Mouse (Mus musculus): ENCODE data around the gene Dido1. TPM values are rescaled to one million over a fixed set of nuclear protein-coding genes. Genes with fewer than 3 reads are reported as not detected.

Gene Dido1
- polyA plus RNA-seq, 1 experiment from 2014 or later, result 36.0 TPM

DNA sequence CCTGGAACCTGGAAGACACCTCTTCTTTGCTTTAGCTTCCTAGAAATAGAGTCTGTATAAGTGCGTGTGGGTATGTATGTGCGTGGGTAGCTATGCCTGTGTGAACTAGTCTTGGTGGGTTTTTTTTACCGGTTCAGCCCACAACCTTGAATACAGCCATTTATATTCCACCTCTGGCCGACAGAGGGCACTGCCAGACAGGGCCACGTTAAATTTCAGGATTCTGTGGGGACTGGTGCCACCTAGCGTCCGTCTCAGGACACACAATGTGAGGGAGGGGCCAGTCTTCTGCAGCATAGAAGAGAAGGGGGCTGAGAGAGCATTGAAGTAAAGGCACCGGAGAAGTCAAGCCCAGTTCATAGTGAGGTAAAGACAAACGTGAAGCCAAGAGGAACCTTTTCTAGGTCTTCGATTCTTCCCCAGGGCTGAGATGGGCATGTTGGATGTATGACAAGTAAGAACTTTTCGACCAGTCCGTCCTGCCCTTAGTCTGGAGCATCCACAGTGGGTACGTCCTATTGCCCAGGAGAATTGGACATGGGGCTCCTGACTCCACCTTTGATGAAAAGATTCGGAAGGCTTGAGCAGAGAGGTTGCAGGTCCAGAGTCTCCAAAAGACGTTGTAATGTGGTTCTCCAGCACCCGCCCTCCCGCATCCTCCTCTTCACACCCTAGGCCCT lies 35.6 kb upstream of the Dido1 start:
- DNase-seq, result peak; percentile 94
- H3K4me1 ChIP-seq (ENCODE audit: insufficient read depth), result no peaks in the 10 kb centered on the region
- H3K27me3 ChIP-seq (ENCODE audit: insufficient read depth, low read length), result no peaks in the 10 kb centered on the region
- no peak overlapping the region for H3K27ac ChIP-seq (ENCODE audit: low read depth)
- H3K9me3 ChIP-seq (ENCODE audit: low read depth, low read length), result no peaks in the 10 kb centered on the region
- no peak overlapping the region for H3K4me3 ChIP-seq (ENCODE audit: low read depth, low read length)
- peak; percentile 73 for ATAC-seq (ENCODE audit: insufficient read depth)
- H3K4me2 ChIP-seq, result no peak overlapping the region
- no peaks in the 10 kb centered on the region for H3K36me3 ChIP-seq (ENCODE audit: insufficient read depth)
- 30% methylated on average over 17 of the region's 17 CpGs for WGBS
- H3K9ac ChIP-seq, result no peak overlapping the region
- peak; percentile 100 for TF ChIP-seq CTCF (IDR thresholded peaks at IDR 0.05; ENCODE audit: low read depth)

DNA sequence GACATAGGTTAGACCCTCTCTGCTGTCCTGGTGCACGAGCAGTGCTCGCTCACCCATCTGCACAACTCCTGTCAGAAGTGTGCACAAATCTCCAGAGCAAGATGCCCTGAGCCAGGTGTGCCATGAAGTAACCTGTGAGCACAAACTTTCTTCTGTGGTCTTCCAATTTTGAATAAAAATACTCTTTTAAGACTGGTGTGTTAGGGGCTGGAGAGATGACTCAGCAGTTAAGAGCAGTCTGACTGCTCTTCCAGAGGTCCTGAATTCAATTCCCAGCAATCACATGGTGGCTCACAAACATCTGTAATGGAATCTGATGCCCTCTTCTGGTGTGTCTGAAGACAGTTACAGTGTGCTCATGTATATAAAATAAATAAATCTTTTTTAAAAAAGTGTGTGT lies 33.5 kb upstream of the Dido1 start:
- ATAC-seq (ENCODE audit: insufficient read depth) (no peak), DNase-seq (no peak)
- Histone ChIP-seq H3K9me3 (ENCODE audit: low read depth, low read length) (no peaks in the 10 kb centered on the region), H3K27ac (ENCODE audit: low read depth) (no peak overlapping the region), H3K36me3 (ENCODE audit: insufficient read depth) (no peaks in the 10 kb centered on the region), H3K4me2 (no peak overlapping the region), H3K4me3 (ENCODE audit: low read depth, low read length) (no peak overlapping the region), H3K4me1 (ENCODE audit: insufficient read depth) (no peaks in the 10 kb centered on the region), H3K27me3 (ENCODE audit: insufficient read depth, low read length) (no peaks in the 10 kb centered on the region), H3K9ac (no peak overlapping the region)
- no peak for TF ChIP-seq CTCF (IDR thresholded peaks at IDR 0.05; ENCODE audit: low read depth)
- WGBS, result 75% methylated on average over 2 of the region's 2 CpGs

DNA sequence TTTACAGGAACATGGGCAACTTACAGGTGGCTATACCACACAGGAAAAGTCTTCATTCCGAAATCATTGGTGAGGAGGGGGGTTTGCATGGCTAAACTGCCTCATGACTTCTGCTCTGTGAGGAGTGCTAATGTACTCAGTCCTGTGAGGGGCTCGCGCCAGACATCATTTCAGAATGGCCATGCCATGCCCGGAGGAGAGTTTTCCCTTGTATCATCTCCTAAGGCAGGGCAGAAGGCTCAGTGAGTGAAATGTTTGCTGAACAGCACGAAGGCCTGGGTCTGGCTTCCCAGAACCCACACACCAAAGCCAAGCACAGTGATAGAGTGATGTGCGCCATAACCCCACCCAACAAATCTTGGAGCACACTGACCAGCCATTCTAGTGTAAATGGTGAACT lies 33.0 kb upstream of the Dido1 start:
- Histone ChIP-seq H3K27me3 (ENCODE audit: insufficient read depth, low read length) (no peaks in the 10 kb centered on the region), H3K36me3 (ENCODE audit: insufficient read depth) (no peaks in the 10 kb centered on the region), H3K9ac (no peak overlapping the region), H3K4me1 (ENCODE audit: insufficient read depth) (no peaks in the 10 kb centered on the region), H3K4me2 (no peak overlapping the region), H3K4me3 (ENCODE audit: low read depth, low read length) (no peak overlapping the region), H3K9me3 (ENCODE audit: low read depth, low read length) (no peaks in the 10 kb centered on the region), H3K27ac (ENCODE audit: low read depth) (no peak overlapping the region)
- no peak for TF ChIP-seq CTCF (IDR thresholded peaks at IDR 0.05; ENCODE audit: low read depth)
- ATAC-seq (ENCODE audit: insufficient read depth), result no peak
- DNase-seq, result no peak
- 86% methylated on average over 6 of the region's 6 CpGs for WGBS

DNA sequence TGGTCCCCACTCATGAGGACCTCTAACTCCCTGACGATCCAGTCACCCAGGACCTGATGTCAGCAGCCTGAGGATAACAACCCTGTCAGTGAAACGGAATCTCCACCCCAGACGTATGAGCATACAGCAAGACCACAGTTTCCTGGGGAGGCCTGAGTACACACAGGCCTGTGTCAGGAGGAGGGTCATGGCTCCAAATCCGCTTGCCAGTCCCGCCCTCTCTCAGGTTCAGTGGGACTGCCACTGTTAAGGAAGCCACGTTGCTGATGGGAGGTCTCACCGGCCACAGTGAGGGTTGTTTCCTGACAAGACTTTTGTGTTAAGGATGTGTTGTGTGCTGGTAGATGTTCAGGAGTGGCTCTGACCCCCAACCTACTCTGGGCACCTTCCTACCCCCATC lies 31.6 kb upstream of the Dido1 start:
- H3K4me1 ChIP-seq (ENCODE audit: insufficient read depth), result no peaks in the 10 kb centered on the region
- DNase-seq (no peak), ATAC-seq (ENCODE audit: insufficient read depth) (no peak)
- H3K36me3 ChIP-seq (ENCODE audit: insufficient read depth), result no peaks in the 10 kb centered on the region
- no peak overlapping the region for H3K9ac ChIP-seq
- no peak overlapping the region for H3K27ac ChIP-seq (ENCODE audit: low read depth)
- no peak overlapping the region for H3K4me2 ChIP-seq
- no peak for TF ChIP-seq CTCF (IDR thresholded peaks at IDR 0.05; ENCODE audit: low read depth)
- no peaks in the 10 kb centered on the region for H3K27me3 ChIP-seq (ENCODE audit: insufficient read depth, low read length)
- H3K9me3 ChIP-seq (ENCODE audit: low read depth, low read length), result no peaks in the 10 kb centered on the region
- H3K4me3 ChIP-seq (ENCODE audit: low read depth, low read length), result no peak overlapping the region
- WGBS, result 59% methylated on average over 7 of the region's 7 CpGs

DNA sequence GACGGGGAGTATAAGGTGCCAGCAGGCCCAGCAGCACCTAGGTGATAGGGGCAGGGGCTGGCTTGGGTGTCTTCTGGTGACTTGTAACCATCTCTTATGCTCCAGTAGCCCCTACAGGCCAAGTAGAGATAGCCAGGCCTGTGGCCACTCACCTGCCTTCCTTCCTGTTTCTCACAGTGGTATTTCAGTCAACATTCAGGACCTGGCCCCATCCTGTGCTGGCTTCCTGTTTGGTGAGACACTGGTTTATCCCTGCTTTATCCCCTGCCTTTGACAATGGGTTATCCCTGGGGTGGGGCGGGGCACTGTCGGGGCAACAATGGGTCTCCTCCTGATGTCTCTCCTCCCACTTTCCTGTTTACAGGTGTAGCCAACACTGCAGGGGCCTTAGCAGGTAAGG lies 30.6 kb upstream of the Dido1 start:
- WGBS, result 27% methylated on average over 3 of the region's 3 CpGs
- Histone ChIP-seq H3K4me2 (no peak overlapping the region), H3K4me3 (ENCODE audit: low read depth, low read length) (no peak overlapping the region), H3K9me3 (ENCODE audit: low read depth, low read length) (no peaks in the 10 kb centered on the region), H3K9ac (no peak overlapping the region), H3K27ac (ENCODE audit: low read depth) (no peak overlapping the region), H3K27me3 (ENCODE audit: insufficient read depth, low read length) (no peaks in the 10 kb centered on the region), H3K4me1 (ENCODE audit: insufficient read depth) (no peaks in the 10 kb centered on the region), H3K36me3 (ENCODE audit: insufficient read depth) (no peaks in the 10 kb centered on the region)
- no peak for ATAC-seq (ENCODE audit: insufficient read depth)
- no peak for TF ChIP-seq CTCF (IDR thresholded peaks at IDR 0.05; ENCODE audit: low read depth)
- DNase-seq, result no peak

DNA sequence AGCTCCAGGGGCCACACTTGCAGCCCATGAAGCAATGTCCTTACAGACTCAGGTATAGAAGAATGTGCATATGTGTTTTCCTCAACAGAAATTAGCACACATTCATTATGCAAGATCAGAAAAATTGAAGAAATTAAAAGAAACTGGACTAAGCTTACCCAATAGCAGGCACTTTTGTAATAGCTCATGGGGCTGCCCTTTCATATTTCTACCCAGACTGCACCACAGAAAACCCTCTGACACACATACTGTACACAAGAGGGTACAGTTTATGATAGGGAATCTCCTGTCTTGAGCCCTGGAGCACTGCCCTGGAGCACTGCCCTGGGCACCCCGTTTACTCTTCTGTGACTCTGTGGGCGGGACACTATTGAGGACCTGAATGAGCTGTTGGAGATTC lies 28.2 kb upstream of the Dido1 start:
- Histone ChIP-seq H3K27me3 (ENCODE audit: insufficient read depth, low read length) (no peaks in the 10 kb centered on the region), H3K27ac (ENCODE audit: low read depth) (no peak overlapping the region), H3K9ac (no peak overlapping the region), H3K4me1 (ENCODE audit: insufficient read depth) (no peaks in the 10 kb centered on the region), H3K4me3 (ENCODE audit: low read depth, low read length) (no peak overlapping the region), H3K4me2 (no peak overlapping the region), H3K9me3 (ENCODE audit: low read depth, low read length) (no peaks in the 10 kb centered on the region), H3K36me3 (ENCODE audit: insufficient read depth) (no peaks in the 10 kb centered on the region)
- 69% methylated on average over 2 of the region's 2 CpGs for WGBS
- TF ChIP-seq CTCF (IDR thresholded peaks at IDR 0.05; ENCODE audit: low read depth), result no peak
- no peak for DNase-seq
- ATAC-seq (ENCODE audit: insufficient read depth), result no peak

DNA sequence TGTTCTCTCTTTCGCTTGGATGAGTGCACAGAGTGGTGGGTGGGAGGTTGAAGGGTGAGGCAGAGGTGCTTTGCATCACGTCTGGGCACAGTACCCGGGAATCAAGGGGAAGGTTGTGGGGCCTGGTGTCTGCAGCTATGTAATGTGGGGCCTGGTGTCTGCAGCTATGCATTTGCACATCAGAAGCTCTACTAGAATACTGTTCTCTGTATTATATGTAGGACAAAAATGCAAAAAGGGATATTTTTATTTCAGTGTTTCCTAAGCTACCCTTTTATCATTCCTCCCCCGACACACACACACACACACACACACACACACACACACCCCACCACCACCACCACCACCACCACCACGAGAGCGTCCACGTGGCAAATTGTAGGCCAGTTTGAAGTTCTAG lies 25.4 kb upstream of the Dido1 start:
- H3K4me3 ChIP-seq (ENCODE audit: low read depth, low read length), result no peak overlapping the region
- no peak for TF ChIP-seq CTCF (IDR thresholded peaks at IDR 0.05; ENCODE audit: low read depth)
- 78% methylated on average over 7 of the region's 7 CpGs for WGBS

More for the DNA sequence above, 25.4 kb upstream of the Dido1 start:
- H3K9me3 ChIP-seq (ENCODE audit: low read depth, low read length), result no peaks in the 10 kb centered on the region
- H3K9ac ChIP-seq, result no peak overlapping the region
- no peak overlapping the region for H3K4me2 ChIP-seq
- DNase-seq, result no peak
- H3K36me3 ChIP-seq (ENCODE audit: insufficient read depth), result no peaks in the 10 kb centered on the region
- ATAC-seq (ENCODE audit: insufficient read depth), result no peak
- H3K4me1 ChIP-seq (ENCODE audit: insufficient read depth), result no peaks in the 10 kb centered on the region
- no peaks in the 10 kb centered on the region for H3K27me3 ChIP-seq (ENCODE audit: insufficient read depth, low read length)
- no peak overlapping the region for H3K27ac ChIP-seq (ENCODE audit: low read depth)
